Mouse (Mus musculus) small intestine, adult 10 weeks (tissue): ENCODE data around the gene Atg2b. TPM values are rescaled to one million over a fixed set of nuclear protein-coding genes. Genes with fewer than 3 reads are reported as not detected.

Experiments
- polyA plus RNA-seq: library from polyadenylated mRNA; stranded (reverse); fragments of 350-450 nt; fragmentation: Illumina TruSeq; extraction: RNeasy Lipid Tissue Mini Kit (QIAGEN cat#74804); gene quantifications from one replicate; pipeline ENCODE4 v1.2.3, GENCODE M21; 2014; ENCODE audit warnings: low replicate concordance

Gene Atg2b
- polyA plus RNA-seq, result 9.9 TPM

DNA sequence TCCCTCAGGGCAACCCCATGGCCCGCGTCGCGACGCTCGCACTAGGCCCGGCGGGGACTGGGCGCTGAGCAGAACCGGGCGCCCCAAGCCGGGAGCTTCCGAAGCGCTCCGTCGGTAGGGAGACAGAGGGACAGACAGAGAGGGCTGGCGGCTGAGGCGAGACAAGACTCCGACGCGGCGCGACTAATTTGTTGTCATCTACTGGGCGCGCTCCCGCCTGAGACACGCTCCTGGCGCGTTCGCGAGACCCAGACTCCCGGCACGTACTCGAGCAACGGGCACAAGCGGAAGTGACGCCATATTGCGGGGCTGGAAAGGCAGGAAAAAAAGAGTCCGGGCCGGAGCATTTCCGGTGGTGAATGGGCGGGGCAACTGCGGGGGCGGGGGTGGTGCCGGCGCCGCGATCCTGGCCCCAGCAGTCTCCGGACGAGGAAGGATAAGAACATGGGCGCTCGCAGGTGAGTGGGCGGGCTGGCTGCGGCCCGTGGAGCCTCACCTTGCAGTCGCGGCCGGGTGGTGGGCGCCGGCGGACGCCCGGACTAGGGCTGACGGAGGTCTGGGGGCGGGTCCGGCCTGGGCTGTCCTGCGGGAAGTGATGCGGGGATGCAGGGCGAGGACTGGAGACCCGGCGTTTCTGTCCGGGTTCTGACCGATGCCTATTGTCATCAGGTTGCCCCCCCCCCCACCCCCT, at the start of gene Atg2b:
Atg2b (minus strand) TSS at position 211 of the 691 bp plus-strand sequence.

GRCm38 (mm10) chr12:105705799-105706487, 20.9 kb upstream of the Atg2b start, which contains the start of gene Ak7:
Gene Ak7, plus strand, starts transcription at chr12:105705976.

GRCm38 (mm10) chr12:105683933-105684901, 794 bp downstream of the Atg2b start, which contains the start of gene Gskip:
Gene Gskip, plus strand, starts transcription at chr12:105684829.

DNA sequence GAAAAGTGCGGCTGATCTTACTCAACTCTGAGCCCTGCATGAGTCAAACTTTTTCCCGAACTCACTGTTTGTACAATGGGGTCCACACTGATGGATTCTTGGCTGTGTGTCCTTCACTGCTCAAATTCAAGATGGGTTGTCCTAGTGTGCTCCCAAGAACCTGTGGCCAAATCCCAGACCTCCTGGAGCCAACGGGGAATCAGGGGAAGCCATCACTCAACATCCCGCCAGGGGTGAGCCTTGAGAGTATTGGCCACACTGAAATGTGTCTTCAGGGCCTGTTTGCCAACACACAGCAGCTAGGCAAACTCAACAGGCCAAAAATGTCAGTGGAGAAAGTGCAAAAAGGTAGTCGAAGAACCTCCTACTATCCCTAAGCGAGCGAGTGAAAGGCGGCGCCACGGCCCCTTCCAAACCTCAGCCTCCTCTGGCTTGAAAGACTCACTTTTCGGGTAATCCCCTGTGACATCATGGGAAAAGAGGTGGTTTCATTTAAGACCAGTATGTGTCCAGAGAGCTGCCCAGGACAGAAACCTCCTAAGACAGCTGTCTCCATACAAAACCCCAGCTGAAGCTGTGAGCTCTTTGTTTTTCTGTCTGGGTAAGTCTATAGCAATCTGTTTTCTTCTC, 82.3 kb downstream of the Atg2b start, which contains the start of gene Bdkrb1:
Bdkrb1 (plus strand) TSS at position 505 of the 630 bp plus-strand sequence.

Other genes with a start within 250 kb of the Atg2b start
- 0.48 TPM for gene D430019H16Rik, start 231.4 kb downstream of the Atg2b start, polyA plus RNA-seq
- 1.7 TPM for gene Bdkrb2, start 122.0 kb downstream of the Atg2b start, polyA plus RNA-seq
- not detected for gene Bdkrb1, start 82.1 kb downstream of the Atg2b start, polyA plus RNA-seq
- gene Gskip, start 382 bp downstream of the Atg2b start, polyA plus RNA-seq, result 52.7 TPM
- gene Ak7, start 20.8 kb upstream of the Atg2b start, polyA plus RNA-seq, result 0.52 TPM
- 485 TPM for gene Papola, start 99.5 kb upstream of the Atg2b start, polyA plus RNA-seq